Comparison of ENCODE assay signal across 12 mouse cellular contexts in the genomic region with DNA sequence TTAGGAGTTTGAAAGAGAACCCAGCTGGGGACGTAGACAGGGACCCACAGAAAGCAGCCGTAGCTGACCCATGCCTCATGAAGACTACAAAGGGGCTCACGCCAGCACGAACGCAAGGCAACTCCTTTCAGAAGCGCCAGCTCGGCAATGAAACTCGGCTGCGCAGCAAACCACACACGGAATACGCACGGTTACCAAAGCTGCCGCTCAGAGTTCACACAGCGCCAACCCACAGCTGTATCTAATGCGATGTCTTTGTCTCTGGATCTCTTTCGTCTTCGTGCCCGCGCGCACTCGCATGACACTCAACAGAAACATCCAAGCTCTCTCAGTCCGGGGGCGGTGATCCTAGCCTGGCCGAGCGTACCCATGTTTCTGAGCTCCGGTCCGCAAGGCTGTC. TPM values are rescaled to one million over a fixed set of nuclear protein-coding genes. Genes with fewer than 3 reads are reported as not detected.
DNase-seq lines count a peak whose midpoint lies in the region; ATAC-seq lines count a peak whose summit lies in the region.
"Had no signal": no experiment of that assay in that cellular context is flagged by ENCODE, and none has a peak within 500 bp of the region (broad histone marks: within the 10 kb centered on the region; RNA-seq: fewer than 3 reads in every experiment).

No protein-coding gene starts in this region.

- under 1% methylated on average over 27 of the region's 27 CpGs for whole genome bisulfite sequencing in heart, embryonic 13.5 days
- WGBS in forebrain, embryonic 14.5 days: under 1% methylated on average over 27 of the region's 27 CpGs
- WGBS in midbrain, embryonic 12.5 days: under 1% methylated on average over 27 of the region's 27 CpGs

- peaks cover 100% of the 10 kb centered on the region for H3K27me3 ChIP-seq in heart, embryonic 13.5 days (replicated peaks)
- H3K27me3 ChIP-seq in forebrain, embryonic 14.5 days (replicated peaks; ENCODE audit: control insufficient read depth, insufficient read depth, low read length): peaks cover 60% of the 10 kb centered on the region
- H3K27me3 ChIP-seq in midbrain, embryonic 12.5 days: peaks cover 94% of the 10 kb centered on the region

- no peaks in the 10 kb centered on the region for H3K9me3 ChIP-seq in heart, embryonic 13.5 days
- H3K9me3 ChIP-seq in forebrain, embryonic 14.5 days (replicated peaks; ENCODE audit: control insufficient read depth, low read length): no peaks in the 10 kb centered on the region
- no peaks in the 10 kb centered on the region for H3K9me3 ChIP-seq in midbrain, embryonic 12.5 days
- H3K9me3 ChIP-seq: lung, embryonic 15.5 days had no signal

- no peak for ATAC-seq in heart, embryonic 13.5 days (ENCODE audit: extremely low read depth, insufficient number of reproducible peaks, low FRiP score, low TSS enrichment)
- no peak for ATAC-seq in forebrain, embryonic 14.5 days
- ATAC-seq in midbrain, embryonic 12.5 days (ENCODE audit: low FRiP score, low read depth): no peak

- H3K36me3 ChIP-seq in heart, embryonic 13.5 days: no peaks in the 10 kb centered on the region
- H3K36me3 ChIP-seq in forebrain, embryonic 14.5 days (ENCODE audit: control insufficient read depth, insufficient read depth, low read length): no peaks in the 10 kb centered on the region
- no peaks in the 10 kb centered on the region for H3K36me3 ChIP-seq in midbrain, embryonic 12.5 days
- H3K36me3 ChIP-seq: lung, embryonic 15.5 days had no signal

- peaks cover 21% of the 10 kb centered on the region for H3K4me1 ChIP-seq in heart, embryonic 13.5 days
- H3K4me1 ChIP-seq in forebrain, embryonic 14.5 days (ENCODE audit: control insufficient read depth, insufficient read depth, low read length): peaks cover 4% of the 10 kb centered on the region
- H3K4me1 ChIP-seq in midbrain, embryonic 12.5 days: peaks cover 29% of the 10 kb centered on the region

- DNase-seq in heart, postnatal 4 days: no peak
- peak; percentile 38 for DNase-seq in Muller cell, postnatal 12 days (ENCODE audit: inconsistent ontology term)
- DNase-seq in forebrain, embryonic 14.5 days (ENCODE audit: low spot score): peak; percentile 67
- no peak for DNase-seq in urinary bladder, adult 18-20 months (ENCODE audit: low spot score in 2 of 2)
- DNase-seq in urinary bladder, adult 2 months (ENCODE audit: low spot score): no peak
- DNase-seq in thymus, postnatal 10 days (ENCODE audit: low spot score in 2 of 2): no peak
- DNase-seq: kidney, adult 8-10 months; thymus, postnatal 36 days had no signal

- peak overlapping the region; percentile 29 for H3K4me3 ChIP-seq in heart, embryonic 13.5 days
- peak overlapping the region; percentile 47 for H3K4me3 ChIP-seq in forebrain, embryonic 14.5 days (ENCODE audit: low read depth, low read length)
- peak overlapping the region; percentile 46 for H3K4me3 ChIP-seq in midbrain, embryonic 12.5 days

- peak overlapping the region; percentile 51 for H3K4me2 ChIP-seq in heart, embryonic 13.5 days
- peak overlapping the region; percentile 56 for H3K4me2 ChIP-seq in forebrain, embryonic 14.5 days (ENCODE audit: low read length)
- peak overlapping the region; percentile 41 for H3K4me2 ChIP-seq in midbrain, embryonic 12.5 days (replicated peaks)
- H3K4me2 ChIP-seq: lung, embryonic 15.5 days had no signal

- no peak overlapping the region for H3K9ac ChIP-seq in heart, embryonic 13.5 days
- H3K9ac ChIP-seq in forebrain, embryonic 14.5 days (ENCODE audit: low read length): peak overlapping the region; percentile 85
- H3K9ac ChIP-seq in midbrain, embryonic 12.5 days (replicated peaks): peak overlapping the region; percentile 68
- H3K9ac ChIP-seq: lung, embryonic 15.5 days had no signal

- H3K27ac ChIP-seq in heart, embryonic 13.5 days (replicated peaks): no peak overlapping the region
- H3K27ac ChIP-seq in forebrain, embryonic 14.5 days (ENCODE audit: low read depth, low read length): peak overlapping the region; percentile 88
- peak overlapping the region; percentile 83 for H3K27ac ChIP-seq in midbrain, embryonic 12.5 days (replicated peaks)
- H3K27ac ChIP-seq: lung, embryonic 15.5 days had no signal

RNA-seq across cellular contexts. Expression of a gene that starts 0.9 kb away (rescaled TPM):
- not detected in 2 replicates for polyA plus RNA-seq in heart, embryonic 13.5 days (2015; fragmentation: Nextera tagmentation; extraction: Ambion mirVana)
- total RNA-seq in heart, postnatal 4 days (2021): not detected
- polyA plus RNA-seq in forebrain, embryonic 14.5 days (2014; fragmentation: Nextera tagmentation; extraction: Ambion mirVana): 4.6 and 6.4 TPM in 2 replicates
- 3.2 and 4.2 TPM in 2 replicates for polyA plus RNA-seq in midbrain, embryonic 12.5 days (2016; fragmentation: Nextera tagmentation; extraction: Ambion mirVana)
- not detected in 2 replicates for polyA plus RNA-seq in urinary bladder, adult 2 months (2012; rRNA removed)
- total RNA-seq: CH12.LX had no signal
- polyA plus RNA-seq: lung, embryonic 15.5 days had no signal

RNA-seq across cellular contexts. Expression of a gene that starts 15.0 kb away (rescaled TPM):
- polyA plus RNA-seq in heart, embryonic 13.5 days (2015; fragmentation: Nextera tagmentation; extraction: Ambion mirVana): 7.2 and 7.6 TPM in 2 replicates
- total RNA-seq in heart, postnatal 4 days (2021): 1 to 10 TPM; 9.0 to 9.4 TPM
- 10.4 and 12.8 TPM in 2 replicates for polyA plus RNA-seq in forebrain, embryonic 14.5 days (2014; fragmentation: Nextera tagmentation; extraction: Ambion mirVana)
- 21.7 and 23.7 TPM in 2 replicates for polyA plus RNA-seq in midbrain, embryonic 12.5 days (2016; fragmentation: Nextera tagmentation; extraction: Ambion mirVana)
- 6.6 and 7.4 TPM in 2 replicates for polyA plus RNA-seq in urinary bladder, adult 2 months (2012; rRNA removed)

RNA-seq across cellular contexts. Expression of a gene that starts 55.5 kb away (rescaled TPM):
- polyA plus RNA-seq in heart, embryonic 13.5 days (2015; fragmentation: Nextera tagmentation; extraction: Ambion mirVana): 4.5 and 4.9 TPM in 2 replicates
- total RNA-seq in heart, postnatal 4 days (2021): 10 to 100 TPM; 13.8 to 14.2 TPM
- polyA plus RNA-seq in forebrain, embryonic 14.5 days (2014; fragmentation: Nextera tagmentation; extraction: Ambion mirVana): 12.4 and 18.4 TPM in 2 replicates
- 3.5 and 4.2 TPM in 2 replicates for polyA plus RNA-seq in midbrain, embryonic 12.5 days (2016; fragmentation: Nextera tagmentation; extraction: Ambion mirVana)
- polyA plus RNA-seq in urinary bladder, adult 2 months (2012; rRNA removed): 0.95 and 2.0 TPM in 2 replicates

Comparison
In these comparisons a context has a peak if more than half of its experiments do, and no peak if none do; other contexts are left out.
1. DNase-seq: peak in Muller cell, postnatal 12 days (single experiment) and forebrain, embryonic 14.5 days (single experiment); none in heart, postnatal 4 days (single experiment), urinary bladder, adult 18-20 months (0 of 2), urinary bladder, adult 2 months (single experiment) and thymus, postnatal 10 days (0 of 2).
2. Peak in every context shown above with its lines, with median percentiles within 50 percentile points of each other: H3K4me2 ChIP-seq and H3K4me3 ChIP-seq.